Mouse (Mus musculus) left cerebral cortex, postnatal 14 days (tissue): ENCODE measurements around the gene Tas1r3. TPM values are rescaled to one million over a fixed set of nuclear protein-coding genes. Genes with fewer than 3 reads are reported as not detected.

Source experiments
- DNase-seq, 2 experiments: peaks; one replicate each; pipeline ENCODE4 v3.0.0; 2021 to 2022; ENCODE audit warnings: low spot score in 2 of 2, mixed read lengths in 1 of 2
- intact Hi-C: fragments of 180-260 bp; cut with DNase I; formaldehyde crosslinking; loops from one replicate; pipeline ENCODE4 v1.15.1; 2025
- microRNA-seq, 2 experiments: library from miRNA; unstranded; fragments of <30 nt; microRNA quantifications; one replicate each; pipeline ENCODE4 v1.2.0; 2022
- total RNA-seq, 2 experiments: library from RNA; stranded (reverse); gene quantifications; 2 replicates each; pipeline ENCODE4 v1.2.3; 2021

Tas1r3 gene
- total RNA-seq, 2 experiments from 2014 or later: 0.20 to 0.27 TPM

DNA sequence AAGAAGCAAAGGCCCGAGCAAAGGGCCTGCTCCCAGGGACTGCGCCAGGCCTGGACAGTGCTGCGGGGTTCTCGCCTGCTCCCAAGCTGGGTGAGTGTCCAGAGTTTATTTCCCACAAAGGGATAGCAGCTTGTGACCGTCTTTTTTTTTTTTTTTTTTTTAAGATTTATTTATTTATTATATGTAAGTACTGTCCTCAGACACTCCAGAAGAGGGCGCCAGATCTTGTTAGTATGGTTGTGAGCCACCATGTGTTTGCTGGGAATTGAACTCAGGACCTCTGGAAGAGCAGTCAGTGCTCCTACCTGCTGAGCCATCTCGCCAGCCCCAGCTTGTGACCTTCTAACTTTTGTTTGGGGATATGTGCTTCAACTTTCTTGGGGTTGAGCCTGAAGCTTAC, 42.1 kb downstream of the Tas1r3 start:
- no peak for DNase-seq
- intact Hi-C loops: no loop called here

GRCm38 (mm10) chr4:155817533-155817932, 45.6 kb downstream of the Tas1r3 start:
- no peak for DNase-seq
- intact Hi-C loops: no loop called here

DNA sequence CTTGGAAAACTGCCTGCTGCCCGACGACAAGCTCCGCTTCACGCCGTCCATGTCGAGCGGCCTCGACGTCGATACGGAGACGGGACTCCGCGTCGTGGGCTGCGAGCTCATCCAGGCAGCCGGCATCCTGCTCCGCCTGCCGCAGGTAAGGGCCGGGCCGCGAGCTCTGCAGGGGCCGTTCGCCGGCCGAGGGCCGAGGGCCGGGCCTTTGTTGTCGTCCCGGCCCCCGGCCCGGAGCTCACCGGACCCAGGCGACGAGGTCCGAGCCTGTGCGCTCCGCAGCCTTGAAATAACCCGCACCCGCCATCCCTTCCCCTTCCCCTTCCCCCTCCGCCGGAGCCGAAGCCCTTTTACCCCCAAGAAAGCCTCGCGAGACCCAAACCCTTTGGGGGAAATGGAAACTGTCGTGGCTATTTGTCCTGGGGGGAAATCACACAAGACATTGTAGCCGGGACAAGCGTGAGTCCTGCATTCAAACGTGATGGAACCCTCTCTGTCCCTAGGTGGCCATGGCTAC, 50.4 kb downstream of the Tas1r3 start:
- no peak for DNase-seq
- intact Hi-C loops: loop anchor here (2.0 kb wide), 1 partner anchor 14 kb away; no protein-coding TSS in a partner anchor

- DNase-seq: peak; percentile 94 to 96
- intact Hi-C loops: loop anchor here (2.0 kb wide), 1 partner anchor 15 kb away; no protein-coding TSS in a partner anchor
Observed at GRCm38 (mm10) chr4:155811929-155812664, 51.1 kb downstream of the Tas1r3 start, which contains the start of gene Ccnl2. Gene Ccnl2, plus strand, starts transcription at chr4:155812489.

Small RNAs within 50 kb of the gene (microRNA-seq; reads per million reads assigned to microRNA genes)
- gene Gm22991: 0 reads per million in 2 experiments

Other genes starting within 250 kb of the Tas1r3 start
- 10 to 100 TPM; 45.4 to 47.0 TPM for gene Cdk11b, start 238.5 kb downstream of the Tas1r3 start, total RNA-seq
- gene Gm10563, start 218.0 kb downstream of the Tas1r3 start, total RNA-seq: not detected
- 1 to 10 TPM; 1.2 to 2.4 TPM for gene Mmp23, start 210.0 kb downstream of the Tas1r3 start, total RNA-seq
- gene Mib2, start 194.2 kb downstream of the Tas1r3 start, total RNA-seq: 100 to 1,000 TPM; 105 TPM
- gene Fndc10, start 169.0 kb downstream of the Tas1r3 start, total RNA-seq: 10 to 100 TPM; 22.8 to 26.0 TPM
- gene Ssu72, start 158.6 kb downstream of the Tas1r3 start, total RNA-seq: 10 to 100 TPM; 84.2 to 86.8 TPM
- 10 to 100 TPM; 67.0 to 70.7 TPM for gene Tmem240, start 128.6 kb downstream of the Tas1r3 start, total RNA-seq
- 10 to 100 TPM; 52.3 to 53.2 TPM for gene Atad3a, start 102.3 kb downstream of the Tas1r3 start, total RNA-seq
- gene Vwa1, start 88.7 kb downstream of the Tas1r3 start, total RNA-seq: 10 to 100 TPM; 16.3 to 17.0 TPM
- gene Tmem88b, start 77.5 kb downstream of the Tas1r3 start, total RNA-seq: 10 to 100 TPM in 1 of 2 experiments, 1 to 10 TPM in 1; 8.7 to 11.6 TPM
- under 1 TPM in 1 of 2 experiments, not detected in 1; 0.31 TPM for gene Ankrd65, start 72.9 kb downstream of the Tas1r3 start, total RNA-seq
- 100 to 1,000 TPM; 104 to 112 TPM for gene Mrpl20, start 60.5 kb downstream of the Tas1r3 start, total RNA-seq
- 10 to 100 TPM; 69.5 to 73.5 TPM for gene Ccnl2, start 50.9 kb downstream of the Tas1r3 start, total RNA-seq
- gene Aurkaip1, start 32.1 kb downstream of the Tas1r3 start, total RNA-seq: 10 to 100 TPM; 83.3 to 84.1 TPM
- 10 to 100 TPM in 1 of 2 experiments, 1 to 10 TPM in 1; 9.0 to 14.0 TPM for gene Mxra8, start 23.7 kb downstream of the Tas1r3 start, total RNA-seq
- gene Dvl1, start 16.0 kb downstream of the Tas1r3 start, total RNA-seq: 10 to 100 TPM; 81.5 to 81.6 TPM
- 10 to 100 TPM; 28.8 to 29.7 TPM for gene Cptp, start 6.1 kb upstream of the Tas1r3 start, total RNA-seq
- gene Ints11, start 6.2 kb upstream of the Tas1r3 start, total RNA-seq: 10 to 100 TPM; 34.4 to 38.4 TPM
- gene Pusl1, start 28.4 kb upstream of the Tas1r3 start, total RNA-seq: 10 to 100 TPM; 65.3 to 66.9 TPM
- gene Acap3, start 28.5 kb upstream of the Tas1r3 start, total RNA-seq: 100 to 1,000 TPM; 139 TPM
- gene Ube2j2, start 80.5 kb upstream of the Tas1r3 start, total RNA-seq: 10 to 100 TPM; 69.8 to 79.0 TPM
- gene C1qtnf12, start 99.0 kb upstream of the Tas1r3 start, total RNA-seq: 10 to 100 TPM; 13.5 to 15.1 TPM
- 10 to 100 TPM in 1 of 2 experiments, 1 to 10 TPM in 1; 9.6 to 10.6 TPM for gene B3galt6, start 129.3 kb upstream of the Tas1r3 start, total RNA-seq
- 100 to 1,000 TPM; 150 to 157 TPM for gene Sdf4, start 129.5 kb upstream of the Tas1r3 start, total RNA-seq
- gene Tnfrsf4, start 150.5 kb upstream of the Tas1r3 start, total RNA-seq: 1 to 10 TPM in 1 of 2 experiments, under 1 TPM in 1; 0.66 to 1.2 TPM
- under 1 TPM in 1 of 2 experiments, not detected in 1; 0.32 TPM for gene Tnfrsf18, start 162.8 kb upstream of the Tas1r3 start, total RNA-seq
- gene Ttll10, start 196.1 kb upstream of the Tas1r3 start, total RNA-seq: not detected
- 10 to 100 TPM; 28.0 to 28.1 TPM for gene 9430015G10Rik, start 246.6 kb upstream of the Tas1r3 start, total RNA-seq